Mouse (Mus musculus) midbrain, postnatal 0 days (tissue): ENCODE data around the gene Aff3. TPM values are rescaled to one million over a fixed set of nuclear protein-coding genes. Genes with fewer than 3 reads are reported as not detected.

ENCODE experiments used
- ATAC-seq: fragments of 200-750 bp; cut with Nextera tagmentation; 2 replicates; pipeline ENCODE4 v1.8.0; 2017; ENCODE audit warnings: moderate number of reproducible peaks, mild to moderate bottlenecking, moderate TSS enrichment, moderate library complexity; ENCODE audit not compliant: low FRiP score
- DNase-seq: peaks from one replicate; pipeline ENCODE4 v3.0.0-alpha.2; 2015; ENCODE audit warnings: low spot score
- H3K27ac ChIP-seq: fragments of 300-500 bp; sonication (generic); 2 replicates; pipeline ENCODE4 v1.5.1; 2014; ENCODE audit warnings: low read depth, mild to moderate bottlenecking, low read length, mixed read lengths
- H3K27me3 ChIP-seq: fragments of 300-500 bp; sonication (generic); 2 replicates; pipeline ENCODE4 v1.6.1; 2014; ENCODE audit warnings: low read length, control low read depth, mixed read lengths; ENCODE audit not compliant: insufficient read depth
- H3K36me3 ChIP-seq: fragments of 300-500 bp; sonication (generic); 2 replicates; pipeline ENCODE4 v1.6.1; 2014; ENCODE audit warnings: low read length, control low read depth, mixed read lengths; ENCODE audit not compliant: insufficient read depth
- H3K4me1 ChIP-seq: fragments of 300-500 bp; sonication (generic); 2 replicates; pipeline ENCODE4 v1.6.1; 2014; ENCODE audit warnings: mild to moderate bottlenecking, control low read depth, antibody characterized with exemption, low read length, mixed read lengths; ENCODE audit not compliant: insufficient read depth
- H3K4me2 ChIP-seq: fragments of 300-500 bp; sonication (generic); 2 replicates; pipeline ENCODE4 v1.6.1; 2014; ENCODE audit warnings: low read depth, mild to moderate bottlenecking, low read length, mixed read lengths; ENCODE audit not compliant: poor library complexity, severe bottlenecking
- H3K4me3 ChIP-seq: fragments of 300-500 bp; sonication (generic); 2 replicates; pipeline ENCODE4 v1.5.1; 2014; ENCODE audit warnings: low read depth, mild to moderate bottlenecking, low read length, moderate library complexity
- H3K9ac ChIP-seq: fragments of 300-500 bp; sonication (generic); replicated peaks from 2 replicates; pipeline ENCODE4 v1.6.1; 2014; ENCODE audit warnings: mild to moderate bottlenecking, low read length, moderate library complexity, mixed read lengths; ENCODE audit not compliant: poor library complexity, severe bottlenecking
- H3K9me3 ChIP-seq: fragments of 300-500 bp; sonication (generic); 2 replicates; pipeline ENCODE4 v1.6.1; 2016; ENCODE audit warnings: low read length, control low read depth
- CTCF ChIP-seq: IDR thresholded peaks from 2 replicates; pipeline ENCODE4 v1.5.1; 2016; ENCODE audit warnings: antibody characterized with exemption, mild to moderate bottlenecking
- WGBS: fragments of 180-500 bp; shearing (Covaris S2); extraction: QIAGEN DNeasy Blood & Tissue Kit; methylation state at CpG from one replicate; pipeline ENCODE4 v1.1.7; 2014; 5-methylcytosine and 5-hydroxymethylcytosine counted together
- polyA plus RNA-seq: library from polyadenylated mRNA; unstranded; fragments of >200 nt; fragmentation: Nextera tagmentation; extraction: Ambion mirVana; gene quantifications from 2 replicates; pipeline ENCODE4 v1.2.1, GENCODE M21; 2015
- total RNA-seq: library from RNA; depleted of rRNA; stranded (reverse); fragments of >200 nt; gene quantifications from 2 replicates; pipeline ENCODE4 v1.2.3, GENCODE M21; 2014

The Aff3 gene
- total and polyA plus RNA-seq, 2 experiments from 2014 or later: 20.6 to 61.2 TPM

GRCm38 (mm10) chr1:38310496-38310895, 354.3 kb downstream of the Aff3 start:
- no peaks in the 10 kb centered on the region for H3K9me3 ChIP-seq
- no peak for TF ChIP-seq CTCF
- no peak overlapping the region for H3K4me3 ChIP-seq
- no peaks in the 10 kb centered on the region for H3K27me3 ChIP-seq
- no peak overlapping the region for H3K9ac ChIP-seq
- no peaks in the 10 kb centered on the region for H3K36me3 ChIP-seq
- 88% methylated on average over 8 of the region's 8 CpGs for WGBS
- no peak for DNase-seq
- 0 out of 2 replicates have a peak, but pooled peaks cover 3% of the 10 kb centered on the region for H3K4me1 ChIP-seq
- H3K27ac ChIP-seq: no peak overlapping the region
- H3K4me2 ChIP-seq: no peak overlapping the region
- no peak for ATAC-seq

GRCm38 (mm10) chr1:38310076-38310475, 354.7 kb downstream of the Aff3 start:
- TF ChIP-seq CTCF: no peak
- WGBS: 78% methylated on average over 4 of the region's 4 CpGs
- ATAC-seq: no peak

GRCm38 (mm10) chr1:38309341-38309740, 355.4 kb downstream of the Aff3 start:
- no peak for TF ChIP-seq CTCF
- no peaks in the 10 kb centered on the region for H3K36me3 ChIP-seq
- 97% methylated on average over 8 of the region's 8 CpGs for WGBS
- no peak for DNase-seq
- H3K27me3 ChIP-seq: no peaks in the 10 kb centered on the region
- H3K9me3 ChIP-seq: no peaks in the 10 kb centered on the region
- no peak overlapping the region for H3K27ac ChIP-seq
- no peak for ATAC-seq
- H3K9ac ChIP-seq: no peak overlapping the region
- H3K4me3 ChIP-seq: no peak overlapping the region
- H3K4me2 ChIP-seq: no peak overlapping the region
- H3K4me1 ChIP-seq: 0 out of 2 replicates have a peak, but pooled peaks cover 3% of the 10 kb centered on the region

More at GRCm38 (mm10) chr1:38310076-38310475, 354.7 kb downstream of the Aff3 start:
- Histone ChIP-seq H3K4me1 (0 out of 2 replicates have a peak, but pooled peaks cover 3% of the 10 kb centered on the region), H3K4me3 (no peak overlapping the region), H3K27me3 (no peaks in the 10 kb centered on the region), H3K9ac (no peak overlapping the region), H3K27ac (no peak overlapping the region), H3K9me3 (no peaks in the 10 kb centered on the region), H3K4me2 (no peak overlapping the region), H3K36me3 (no peaks in the 10 kb centered on the region)
- DNase-seq: no peak

GRCm38 (mm10) chr1:38308705-38308996, 356.1 kb downstream of the Aff3 start:
- Histone ChIP-seq H3K27ac (no peak overlapping the region), H3K36me3 (no peaks in the 10 kb centered on the region), H3K4me1 (0 out of 2 replicates have a peak, but pooled peaks cover 3% of the 10 kb centered on the region), H3K27me3 (no peaks in the 10 kb centered on the region), H3K9ac (no peak overlapping the region), H3K4me3 (no peak overlapping the region), H3K4me2 (no peak overlapping the region), H3K9me3 (no peaks in the 10 kb centered on the region)
- TF ChIP-seq CTCF: no peak
- peak; percentile 41 for DNase-seq
- 64% methylated on average over 3 of the region's 3 CpGs for WGBS
- no peak for ATAC-seq

- H3K27ac ChIP-seq: no peak overlapping the region; the same call in 1 of the 2 replicates
- 0 out of 2 replicates have a peak, but pooled peaks cover 3% of the 10 kb centered on the region for H3K4me1 ChIP-seq
- DNase-seq (peak; percentile 65), ATAC-seq (no peak)
- H3K4me3 ChIP-seq: no peak overlapping the region
- no peaks in the 10 kb centered on the region for H3K27me3 ChIP-seq
- H3K9ac ChIP-seq: no peak overlapping the region
- H3K9me3 ChIP-seq: no peaks in the 10 kb centered on the region
- TF ChIP-seq CTCF: no peak
- H3K36me3 ChIP-seq: no peaks in the 10 kb centered on the region
- H3K4me2 ChIP-seq: no peak overlapping the region
- 58% methylated on average over 7 of the region's 7 CpGs for WGBS
Measured at GRCm38 (mm10) chr1:38307821-38308704, 356.7 kb downstream of the Aff3 start.

- no peak for ATAC-seq
- H3K27me3 ChIP-seq: no peaks in the 10 kb centered on the region
- H3K36me3 ChIP-seq: no peaks in the 10 kb centered on the region
- H3K4me3 ChIP-seq: no peak overlapping the region
- 96% methylated on average over 11 of the region's 11 CpGs for WGBS
- H3K27ac ChIP-seq: no peak overlapping the region
- TF ChIP-seq CTCF: peak; percentile 41
- DNase-seq: no peak
- H3K9me3 ChIP-seq: no peaks in the 10 kb centered on the region
- no peak overlapping the region for H3K4me2 ChIP-seq
- H3K9ac ChIP-seq: no peak overlapping the region
- H3K4me1 ChIP-seq: 0 out of 2 replicates have a peak, but pooled peaks cover 3% of the 10 kb centered on the region
Measured at GRCm38 (mm10) chr1:38307234-38307633, 357.5 kb downstream of the Aff3 start.
